Mouse (Mus musculus) adipose tissue, adult 10 weeks (tissue): Measurements from ENCODE around the gene Tbc1d8b. TPM values are rescaled to one million over a fixed set of nuclear protein-coding genes. Genes with fewer than 3 reads are reported as not detected.

Experiments
- polyA plus RNA-seq: library from polyadenylated mRNA; stranded (reverse); fragments of 350-450 nt; fragmentation: Illumina TruSeq; extraction: RNeasy Lipid Tissue Mini Kit (QIAGEN cat#74804); gene quantifications from one replicate; pipeline ENCODE4 v1.2.3, GENCODE M21; 2014; ENCODE audit warnings: low read depth, low replicate concordance

The Tbc1d8b gene
- 12.8 TPM for polyA plus RNA-seq

DNA sequence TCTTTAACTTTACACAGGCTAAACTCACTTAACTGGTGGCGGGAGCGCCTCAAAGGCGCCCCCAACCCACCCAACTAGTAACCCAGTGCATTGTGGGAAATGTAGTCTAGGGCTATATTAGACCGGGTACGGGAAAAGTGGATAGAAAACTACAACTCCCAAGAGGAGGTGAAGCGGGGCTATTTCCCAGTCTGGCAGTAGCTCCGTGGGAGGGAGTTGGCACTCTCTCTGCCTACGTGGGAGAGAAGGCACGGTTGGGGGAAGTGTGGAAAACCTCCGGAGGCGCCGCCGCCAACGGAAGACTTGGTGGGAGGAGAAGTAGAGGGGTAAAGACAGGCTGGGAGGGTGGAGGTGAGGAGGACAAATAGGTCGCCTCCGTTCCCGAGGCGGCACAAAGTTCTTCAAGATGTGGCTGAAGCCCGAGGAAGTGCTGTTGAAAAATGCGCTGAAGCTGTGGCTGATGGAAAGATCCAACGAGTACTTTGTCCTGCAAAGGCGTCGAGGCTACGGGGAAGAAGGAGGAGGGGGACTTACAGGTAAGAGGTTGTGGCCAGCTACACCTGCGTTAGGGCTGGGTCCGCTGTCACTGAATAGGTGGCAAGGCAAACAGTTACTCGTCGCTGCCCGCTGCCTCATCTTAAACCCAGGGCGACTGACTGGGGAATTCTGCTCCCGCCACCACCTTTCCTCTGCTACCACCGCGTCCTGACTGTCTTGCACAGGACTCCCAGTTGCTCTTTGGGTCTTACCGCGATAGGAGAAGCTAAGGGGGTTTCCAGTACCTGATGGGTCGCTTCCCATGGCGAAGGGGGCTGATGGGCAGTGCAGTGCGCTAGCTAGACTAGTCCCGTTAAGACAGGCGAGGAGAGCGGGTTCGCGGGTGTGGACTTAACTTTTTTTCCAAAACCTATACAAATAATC is at the start of gene Tbc1d8b:
Gene Tbc1d8b, plus strand, starts transcription at position 222 of the 921 bp plus-strand sequence.

DNA sequence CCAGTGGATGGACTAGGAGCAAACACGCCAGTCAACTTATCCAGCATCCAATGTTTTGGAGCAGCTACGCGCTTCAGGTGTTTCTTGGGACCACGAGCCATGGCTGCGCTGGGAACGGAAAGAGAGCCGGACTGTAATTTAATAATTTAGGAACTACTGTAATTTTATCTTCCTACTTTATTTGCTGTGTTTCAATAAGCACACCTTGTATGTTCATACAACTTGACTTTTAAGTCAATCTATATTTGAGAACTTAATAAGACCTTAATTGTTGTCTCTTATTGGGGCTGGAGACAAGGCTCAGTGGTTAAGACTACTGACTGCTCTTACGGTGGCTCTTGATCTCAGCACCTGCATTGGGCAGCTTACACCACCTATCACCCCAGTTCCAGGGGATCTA is 29.6 kb downstream of the Tbc1d8b start, which contains the start of gene Gm15013:
Gene Gm15013, minus strand, starts transcription at position 101 of the 400 bp plus-strand sequence.

DNA sequence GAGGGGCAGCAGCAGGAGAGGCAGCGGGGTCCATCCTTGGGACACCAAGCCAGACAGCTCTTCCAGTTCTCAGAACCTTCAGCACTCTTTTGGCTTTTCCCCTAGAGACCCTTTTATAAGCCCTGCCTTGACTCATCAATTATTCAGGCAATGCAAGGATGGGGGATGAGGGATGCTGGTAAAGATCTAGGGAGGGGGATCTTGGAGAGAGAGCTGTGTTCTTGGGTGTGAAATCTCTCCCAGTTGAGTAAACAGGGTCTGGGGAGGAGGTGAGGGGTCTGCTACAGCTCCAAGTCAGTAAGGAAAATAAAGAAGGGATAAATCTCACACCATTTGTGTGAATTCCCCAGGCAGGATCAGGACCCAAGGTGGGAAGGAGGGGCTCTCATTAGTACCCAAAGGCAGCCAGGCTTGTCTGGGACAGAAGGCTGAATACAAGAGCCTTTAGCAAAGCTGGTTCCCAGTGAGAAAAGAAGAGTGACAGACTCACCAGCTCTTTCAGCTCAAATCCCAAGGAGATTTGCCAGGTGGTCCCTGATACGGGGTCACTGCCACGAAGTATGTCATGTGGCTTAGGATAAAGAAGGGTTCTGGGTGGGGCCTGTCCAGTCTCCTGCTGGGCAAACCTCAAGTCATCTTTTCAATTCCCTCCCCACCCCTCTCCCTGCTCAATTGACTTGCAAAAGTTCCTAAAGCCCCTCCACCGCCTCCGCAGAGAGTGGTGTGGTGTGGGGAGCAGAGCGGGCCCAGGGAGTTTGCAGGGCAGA is 97.7 kb downstream of the Tbc1d8b start, which contains the start of gene Ripply1:
Gene Ripply1, minus strand, starts transcription at position 76 of the 767 bp plus-strand sequence.

GRCm38 (mm10) chrX:139800406-139800878 is 115.6 kb downstream of the Tbc1d8b start, which contains the start of gene Cldn2:
Cldn2 (plus strand) TSS chrX:139800828.

Other genes with a start within 250 kb of the Tbc1d8b start
- gene D330045A20Rik, start 204.6 kb upstream of the Tbc1d8b start, polyA plus RNA-seq: 4.3 TPM
- 153 TPM for gene Rnf128, start 121.7 kb upstream of the Tbc1d8b start, polyA plus RNA-seq
- gene Gm15013, start 29.5 kb downstream of the Tbc1d8b start, polyA plus RNA-seq: not detected
- gene Ripply1, start 97.4 kb downstream of the Tbc1d8b start, polyA plus RNA-seq: 0.86 TPM
- 280 TPM for gene Cldn2, start 115.8 kb downstream of the Tbc1d8b start, polyA plus RNA-seq
- gene Morc4, start 186.7 kb downstream of the Tbc1d8b start, polyA plus RNA-seq: 20.6 TPM